Mouse (Mus musculus) layer of hippocampus, adult 2 months (tissue): ENCODE data around the gene Popdc2. TPM values are rescaled to one million over a fixed set of nuclear protein-coding genes. Genes with fewer than 3 reads are reported as not detected.

ENCODE experiments used
- DNase-seq, 2 experiments: peaks; one replicate each; pipeline ENCODE4 v3.0.0; 2022; ENCODE audit warnings: low spot score in 2 of 2
- H3K27ac ChIP-seq: fragments of 200-600 bp; 2 replicates; pipeline ENCODE4 v1.8.1; 2022
- H3K4me3 ChIP-seq: fragments of 200-600 bp; 2 replicates; pipeline ENCODE4 v1.8.1; 2022; ENCODE audit warnings: mild to moderate bottlenecking
- CTCF ChIP-seq: fragments of 200-600 bp; conservative IDR thresholded peaks from 2 replicates; pipeline ENCODE4 v1.8.1; 2022; ENCODE audit warnings: antibody characterized with exemption, mild to moderate bottlenecking, moderate library complexity
- total RNA-seq, 2 experiments: library from RNA; stranded (reverse); gene quantifications; 2 replicates each; pipeline ENCODE4 v1.2.3; 2021

Gene Popdc2
- total RNA-seq, 2 experiments from 2014 or later, result 0.44 to 0.49 TPM

GRCm38 (mm10) chr16:38373941-38374340 lies 11.9 kb downstream of the Popdc2 start:
- Histone ChIP-seq H3K27ac (no peak overlapping the region), H3K4me3 (no peak overlapping the region)
- TF ChIP-seq CTCF, result no peak
- no peak for DNase-seq

GRCm38 (mm10) chr16:38374379-38375140 lies 12.6 kb downstream of the Popdc2 start:
- TF ChIP-seq CTCF, result no peak
- DNase-seq, result no peak

GRCm38 (mm10) chr16:38375182-38375581 lies 13.2 kb downstream of the Popdc2 start:
- no peak for TF ChIP-seq CTCF
- Histone ChIP-seq H3K4me3 (no peak overlapping the region), H3K27ac (no peak overlapping the region)
- DNase-seq, result no peak

More at GRCm38 (mm10) chr16:38374379-38375140, 12.6 kb downstream of the Popdc2 start:
- Histone ChIP-seq H3K4me3 (no peak overlapping the region), H3K27ac (no peak overlapping the region)

GRCm38 (mm10) chr16:38376163-38376840 lies 14.3 kb downstream of the Popdc2 start:
- Histone ChIP-seq H3K27ac (peak overlapping the region; percentile 87), H3K4me3 (peak overlapping the region; percentile 58)
- peak; percentile 40 to 71 for DNase-seq
- peak; percentile 70 for TF ChIP-seq CTCF

GRCm38 (mm10) chr16:38376841-38377249 lies 14.8 kb downstream of the Popdc2 start:
- TF ChIP-seq CTCF, result no peak
- H3K4me3 ChIP-seq, result peak overlapping the region; percentile 58
- DNase-seq, result no peak
- peak overlapping the region; percentile 87 for H3K27ac ChIP-seq

- no peak for TF ChIP-seq CTCF
- H3K4me3 ChIP-seq, result no peak overlapping the region
- DNase-seq, result no peak
- H3K27ac ChIP-seq, result no peak overlapping the region
These were observed 15.5 kb downstream of the Popdc2 start for GRCm38 (mm10) chr16:38377546-38377945.

- no peak overlapping the region for H3K27ac ChIP-seq
- no peak overlapping the region for H3K4me3 ChIP-seq
- DNase-seq, result no peak
- no peak for TF ChIP-seq CTCF
These were observed 16.6 kb downstream of the Popdc2 start for GRCm38 (mm10) chr16:38378591-38378990.

GRCm38 (mm10) chr16:38379088-38379487 lies 17.1 kb downstream of the Popdc2 start:
- H3K27ac ChIP-seq, result no peak overlapping the region
- no peak for TF ChIP-seq CTCF
- DNase-seq, result no peak
- H3K4me3 ChIP-seq, result no peak overlapping the region

- Histone ChIP-seq H3K4me3 (no peak overlapping the region), H3K27ac (no peak overlapping the region)
- no peak for TF ChIP-seq CTCF
- DNase-seq, result no peak
These were observed 17.5 kb downstream of the Popdc2 start for GRCm38 (mm10) chr16:38379493-38379892.

GRCm38 (mm10) chr16:38379926-38380325 lies 17.9 kb downstream of the Popdc2 start:
- H3K27ac ChIP-seq, result no peak overlapping the region
- TF ChIP-seq CTCF, result no peak
- no peak for DNase-seq

GRCm38 (mm10) chr16:38383683-38384082 lies 21.7 kb downstream of the Popdc2 start:
- no peak overlapping the region for H3K27ac ChIP-seq
- no peak for DNase-seq
- no peak overlapping the region for H3K4me3 ChIP-seq
- no peak for TF ChIP-seq CTCF

More at GRCm38 (mm10) chr16:38379926-38380325, 17.9 kb downstream of the Popdc2 start:
- no peak overlapping the region for H3K4me3 ChIP-seq

GRCm38 (mm10) chr16:38385184-38385634 lies 23.2 kb downstream of the Popdc2 start:
- DNase-seq, result no peak
- no peak for TF ChIP-seq CTCF

GRCm38 (mm10) chr16:38385700-38386099 lies 23.7 kb downstream of the Popdc2 start:
- no peak for DNase-seq
- H3K27ac ChIP-seq, result no peak overlapping the region
- no peak for TF ChIP-seq CTCF
- H3K4me3 ChIP-seq, result no peak overlapping the region

More at GRCm38 (mm10) chr16:38385184-38385634, 23.2 kb downstream of the Popdc2 start:
- Histone ChIP-seq H3K4me3 (no peak overlapping the region), H3K27ac (no peak overlapping the region)

- H3K27ac ChIP-seq, result no peak overlapping the region
- TF ChIP-seq CTCF, result no peak
- no peak for DNase-seq
- H3K4me3 ChIP-seq, result no peak overlapping the region
These were observed 25.4 kb downstream of the Popdc2 start for GRCm38 (mm10) chr16:38387389-38387788.
